Mouse (Mus musculus) heart, embryonic 15.5 days (tissue): ENCODE measurements around the gene Lrrfip1. TPM values are rescaled to one million over a fixed set of nuclear protein-coding genes. Genes with fewer than 3 reads are reported as not detected.

ENCODE experiments used
- ATAC-seq: fragments of 200-750 bp; cut with Nextera tagmentation; replicated peaks from 2 replicates; pipeline ENCODE4 v1.8.0; 2017; ENCODE audit warnings: low read depth, moderate TSS enrichment; ENCODE audit not compliant: insufficient number of reproducible peaks, insufficient read depth, low FRiP score
- H3K27ac ChIP-seq: fragments of 300-500 bp; sonication (generic); 2 replicates; pipeline ENCODE4 v1.5.1; 2015; ENCODE audit warnings: mild to moderate bottlenecking, inconsistent platforms
- H3K27me3 ChIP-seq: fragments of 300-500 bp; sonication (generic); 2 replicates; pipeline ENCODE4 v1.6.1; 2015; ENCODE audit warnings: inconsistent platforms
- H3K36me3 ChIP-seq: fragments of 300-500 bp; sonication (generic); 2 replicates; pipeline ENCODE4 v1.6.1; 2015; ENCODE audit warnings: mild to moderate bottlenecking, inconsistent platforms
- H3K4me1 ChIP-seq: fragments of 300-500 bp; sonication (generic); replicated peaks from 2 replicates; pipeline ENCODE4 v1.6.1; 2015; ENCODE audit warnings: inconsistent platforms
- H3K4me2 ChIP-seq: fragments of 300-500 bp; sonication (generic); 2 replicates; pipeline ENCODE4 v1.6.1; 2015; ENCODE audit warnings: inconsistent platforms, mild to moderate bottlenecking, moderate library complexity
- H3K4me3 ChIP-seq: fragments of 300-500 bp; sonication (generic); 2 replicates; pipeline ENCODE4 v1.5.1; 2015; ENCODE audit warnings: mild to moderate bottlenecking, inconsistent platforms
- H3K9ac ChIP-seq: fragments of 300-500 bp; sonication (generic); 2 replicates; pipeline ENCODE4 v1.6.1; 2015; ENCODE audit warnings: mild to moderate bottlenecking, inconsistent platforms
- H3K9me3 ChIP-seq: fragments of 300-500 bp; sonication (generic); replicated peaks from 2 replicates; pipeline ENCODE4 v1.6.1; 2016; ENCODE audit warnings: inconsistent platforms
- WGBS: fragments of 180-500 bp; shearing (Covaris S2); methylation state at CpG from one replicate; pipeline ENCODE4 v1.1.7; 2015; ENCODE audit warnings: mixed read lengths; 5-methylcytosine and 5-hydroxymethylcytosine counted together
- polyA plus RNA-seq: library from polyadenylated mRNA; unstranded; fragments of >200 nt; fragmentation: Nextera tagmentation; extraction: Ambion mirVana; gene quantifications from 2 replicates; pipeline ENCODE4 v1.2.1, GENCODE M21; 2015

Lrrfip1 gene
- polyA plus RNA-seq, 1 experiment from 2014 or later: 149 TPM

- Histone ChIP-seq H3K4me2 (no peak overlapping the region), H3K27me3 (no peaks in the 10 kb centered on the region), H3K4me3 (no peak overlapping the region), H3K9me3 (no peaks in the 10 kb centered on the region), H3K9ac (no peak overlapping the region), H3K36me3 (no peaks in the 10 kb centered on the region), H3K4me1 (no peaks in the 10 kb centered on the region), H3K27ac (no peak overlapping the region)
- 61% methylated on average over 2 of the region's 2 CpGs for WGBS
- no peak for ATAC-seq
These were observed 153.0 kb downstream of the Lrrfip1 start for GRCm38 (mm10) chr1:91151509-91151908.

- H3K9ac ChIP-seq: no peak overlapping the region
- H3K27ac ChIP-seq: no peak overlapping the region
- no peak for ATAC-seq
- no peaks in the 10 kb centered on the region for H3K27me3 ChIP-seq
- WGBS: 80% methylated on average over 6 of the region's 6 CpGs
- no peak overlapping the region for H3K4me2 ChIP-seq
- H3K4me1 ChIP-seq: 0 out of 2 replicates have a peak, but pooled peaks cover 4% of the 10 kb centered on the region
- no peaks in the 10 kb centered on the region for H3K9me3 ChIP-seq
- no peak overlapping the region for H3K4me3 ChIP-seq
- no peaks in the 10 kb centered on the region for H3K36me3 ChIP-seq
These were observed 168.3 kb downstream of the Lrrfip1 start for GRCm38 (mm10) chr1:91166798-91167197.

GRCm38 (mm10) chr1:91169157-91169556 lies 170.6 kb downstream of the Lrrfip1 start:
- no peak for ATAC-seq
- 47% methylated on average over 4 of the region's 4 CpGs for WGBS
- 0 out of 2 replicates have a peak, but pooled peaks cover 4% of the 10 kb centered on the region for H3K4me1 ChIP-seq
- H3K4me2 ChIP-seq: no peak overlapping the region
- H3K9me3 ChIP-seq: no peaks in the 10 kb centered on the region
- H3K4me3 ChIP-seq: no peak overlapping the region
- no peaks in the 10 kb centered on the region for H3K27me3 ChIP-seq
- H3K27ac ChIP-seq: no peak overlapping the region
- no peak overlapping the region for H3K9ac ChIP-seq
- no peaks in the 10 kb centered on the region for H3K36me3 ChIP-seq

- H3K27ac ChIP-seq: no peak overlapping the region
- H3K4me1 ChIP-seq: peaks cover 7% of the 10 kb centered on the region
- no peak overlapping the region for H3K9ac ChIP-seq
- H3K27me3 ChIP-seq: no peaks in the 10 kb centered on the region
- no peaks in the 10 kb centered on the region for H3K9me3 ChIP-seq
- H3K4me2 ChIP-seq: no peak overlapping the region
- 80% methylated on average over 5 of the region's 5 CpGs for WGBS
- ATAC-seq: no peak
- H3K36me3 ChIP-seq: no peaks in the 10 kb centered on the region
- no peak overlapping the region for H3K4me3 ChIP-seq
These were observed 176.3 kb downstream of the Lrrfip1 start for GRCm38 (mm10) chr1:91174796-91175195.

- Histone ChIP-seq H3K4me3 (no peak overlapping the region), H3K9ac (no peak overlapping the region), H3K27ac (no peak overlapping the region), H3K9me3 (no peaks in the 10 kb centered on the region), H3K4me2 (no peak overlapping the region), H3K27me3 (no peaks in the 10 kb centered on the region), H3K36me3 (no peaks in the 10 kb centered on the region), H3K4me1 (peaks cover 18% of the 10 kb centered on the region)
- 68% methylated on average over 3 of the region's 3 CpGs for WGBS
- no peak for ATAC-seq
These were observed 177.5 kb downstream of the Lrrfip1 start for GRCm38 (mm10) chr1:91176026-91176425.

GRCm38 (mm10) chr1:91176871-91177270 lies 178.3 kb downstream of the Lrrfip1 start:
- 49% methylated on average over 4 of the region's 4 CpGs for WGBS
- H3K9ac ChIP-seq: no peak overlapping the region
- ATAC-seq: no peak
- no peaks in the 10 kb centered on the region for H3K9me3 ChIP-seq
- H3K36me3 ChIP-seq: no peaks in the 10 kb centered on the region
- no peak overlapping the region for H3K27ac ChIP-seq
- H3K4me2 ChIP-seq: no peak overlapping the region
- no peaks in the 10 kb centered on the region for H3K27me3 ChIP-seq
- H3K4me3 ChIP-seq: no peak overlapping the region
- H3K4me1 ChIP-seq: peaks cover 26% of the 10 kb centered on the region

Other genes starting within 250 kb of the Lrrfip1 start
- gene Col6a3, start 154.8 kb upstream of the Lrrfip1 start, polyA plus RNA-seq: 24.6 and 40.1 TPM in 2 replicates
- 0.42 and 0.44 TPM in 2 replicates for gene Mlph, start 83.7 kb upstream of the Lrrfip1 start, polyA plus RNA-seq
- gene Prlh, start 45.6 kb upstream of the Lrrfip1 start, polyA plus RNA-seq: not detected in 2 replicates
- 2.9 and 3.0 TPM in 2 replicates for gene Rab17, start 29.1 kb upstream of the Lrrfip1 start, polyA plus RNA-seq
- 3.3 and 4.0 TPM in 2 replicates for gene Rbm44, start 146.4 kb downstream of the Lrrfip1 start, polyA plus RNA-seq
- gene Ramp1, start 181.1 kb downstream of the Lrrfip1 start, polyA plus RNA-seq: 46.1 and 50.6 TPM in 2 replicates